Mouse (Mus musculus): ENCODE data around the gene Arhgef3. TPM values are rescaled to one million over a fixed set of nuclear protein-coding genes. Genes with fewer than 3 reads are reported as not detected.

Gene Arhgef3
- polyA plus RNA-seq, 1 experiment from 2014 or later, result 15.6 TPM

DNA sequence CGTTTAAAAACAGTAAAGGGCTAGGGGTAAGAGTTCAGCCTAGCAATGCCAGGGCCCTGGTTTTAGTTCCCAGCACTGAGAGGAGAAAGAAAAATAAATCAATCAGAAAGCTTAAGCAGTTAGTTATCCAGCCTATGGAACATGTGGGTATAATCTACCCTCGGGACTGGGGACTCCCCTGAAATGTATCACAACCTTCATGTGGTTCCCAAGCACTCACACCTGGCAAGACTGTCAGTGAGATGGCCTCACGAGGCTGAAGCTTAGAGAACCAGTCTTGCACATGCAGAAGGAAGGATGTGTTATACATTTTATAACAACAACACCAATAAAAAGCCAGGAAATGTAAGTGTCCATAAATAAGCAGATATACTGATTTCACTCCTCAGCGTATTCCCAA lies 189.7 kb downstream of the Arhgef3 start:
- Histone ChIP-seq H3K9me3 (ENCODE audit: control insufficient read depth, low read length) (no peaks in the 10 kb centered on the region), H3K4me1 (replicated peaks; ENCODE audit: control insufficient read depth, insufficient read depth, low read length) (no peaks in the 10 kb centered on the region), H3K27ac (ENCODE audit: low read depth) (no peak overlapping the region), H3K9ac (ENCODE audit: low read length) (no peak overlapping the region), H3K36me3 (ENCODE audit: control insufficient read depth, insufficient read depth, low read length) (no peaks in the 10 kb centered on the region), H3K4me2 (ENCODE audit: low read length) (no peak overlapping the region), H3K4me3 (ENCODE audit: low read depth, low read length) (no peak overlapping the region), H3K27me3 (replicated peaks; ENCODE audit: control insufficient read depth, insufficient read depth, low read length) (no peaks in the 10 kb centered on the region)
- WGBS, result 63% methylated on average over 4 of the region's 4 CpGs
- ATAC-seq (replicated peaks; ENCODE audit: low FRiP score, low TSS enrichment, low read depth) (no peak), DNase-seq (ENCODE audit: low spot score) (no peak)

DNA sequence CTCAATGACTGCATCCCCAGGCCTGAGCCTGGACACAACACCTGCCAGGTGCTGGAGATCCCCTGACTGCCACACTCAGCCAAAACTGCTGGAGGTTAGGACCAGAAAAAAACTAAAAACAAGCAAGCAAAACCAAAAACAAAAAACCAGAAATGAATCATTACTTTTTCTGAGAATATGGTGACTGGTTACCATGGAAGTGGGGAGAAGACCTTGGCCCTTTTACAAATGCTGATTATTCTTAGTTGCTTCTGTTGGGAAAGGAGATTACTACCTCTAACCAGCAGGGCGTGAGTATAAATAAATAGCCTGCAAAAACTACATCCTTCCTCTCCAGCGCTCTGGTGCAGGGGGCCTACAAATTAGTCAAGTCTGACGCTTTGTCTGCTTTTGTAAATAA lies 194.1 kb downstream of the Arhgef3 start:
- H3K4me3 ChIP-seq (ENCODE audit: low read depth, low read length), result no peak overlapping the region
- H3K4me1 ChIP-seq (replicated peaks; ENCODE audit: control insufficient read depth, insufficient read depth, low read length), result no peaks in the 10 kb centered on the region
- no peak overlapping the region for H3K4me2 ChIP-seq (ENCODE audit: low read length)
- H3K36me3 ChIP-seq (ENCODE audit: control insufficient read depth, insufficient read depth, low read length), result no peaks in the 10 kb centered on the region
- 71% methylated on average over 3 of the region's 3 CpGs for WGBS
- no peaks in the 10 kb centered on the region for H3K9me3 ChIP-seq (ENCODE audit: control insufficient read depth, low read length)
- DNase-seq (ENCODE audit: low spot score) (no peak), ATAC-seq (replicated peaks; ENCODE audit: low FRiP score, low TSS enrichment, low read depth) (no peak)
- H3K27me3 ChIP-seq (replicated peaks; ENCODE audit: control insufficient read depth, insufficient read depth, low read length), result no peaks in the 10 kb centered on the region
- H3K9ac ChIP-seq (ENCODE audit: low read length), result no peak overlapping the region
- H3K27ac ChIP-seq (ENCODE audit: low read depth), result no peak overlapping the region

DNA sequence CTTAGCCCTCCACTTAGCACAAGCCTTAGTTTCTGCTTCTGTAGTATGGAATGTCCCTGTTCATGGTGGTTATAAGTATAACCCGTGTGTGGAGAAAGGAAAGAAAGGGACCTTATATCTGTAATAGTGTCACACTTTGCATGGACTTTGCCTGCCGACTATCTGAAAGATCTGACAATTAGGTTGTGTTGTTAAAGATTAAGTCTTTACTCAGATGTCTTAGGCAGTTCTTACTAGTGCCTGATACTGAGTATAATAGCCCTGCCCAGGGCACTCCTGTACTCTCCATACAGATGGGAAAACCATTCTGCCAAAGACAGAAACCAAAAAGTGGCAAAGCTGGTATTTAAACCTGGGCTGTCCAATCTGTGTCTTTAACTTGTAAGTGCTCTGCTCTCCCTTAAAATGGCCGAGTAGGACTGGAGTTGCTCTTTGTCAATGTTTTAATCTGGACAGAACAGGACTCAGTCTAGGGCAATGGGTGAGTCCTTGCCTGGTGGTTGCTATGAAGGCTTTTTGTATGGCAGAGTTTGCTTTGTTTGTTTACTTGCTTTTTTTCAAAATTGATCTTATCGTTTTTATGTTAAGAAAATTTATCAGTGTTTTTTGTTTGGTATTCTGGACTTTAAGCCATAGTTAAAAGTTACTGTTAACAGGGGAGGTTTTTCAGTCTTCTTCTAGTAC lies 196.0 kb downstream of the Arhgef3 start:
- WGBS, result 61% methylated on average over 4 of the region's 4 CpGs
- H3K9ac ChIP-seq (ENCODE audit: low read length), result no peak overlapping the region
- H3K36me3 ChIP-seq (ENCODE audit: control insufficient read depth, insufficient read depth, low read length), result no peaks in the 10 kb centered on the region
- no peak overlapping the region for H3K4me2 ChIP-seq (ENCODE audit: low read length)
- ATAC-seq (replicated peaks; ENCODE audit: low FRiP score, low TSS enrichment, low read depth) (no peak), DNase-seq (ENCODE audit: low spot score) (no peak)
- no peaks in the 10 kb centered on the region for H3K9me3 ChIP-seq (ENCODE audit: control insufficient read depth, low read length)
- no peaks in the 10 kb centered on the region for H3K4me1 ChIP-seq (replicated peaks; ENCODE audit: control insufficient read depth, insufficient read depth, low read length)
- no peak overlapping the region for H3K27ac ChIP-seq (ENCODE audit: low read depth)
- no peak overlapping the region for H3K4me3 ChIP-seq (ENCODE audit: low read depth, low read length)
- H3K27me3 ChIP-seq (replicated peaks; ENCODE audit: control insufficient read depth, insufficient read depth, low read length), result no peaks in the 10 kb centered on the region

DNA sequence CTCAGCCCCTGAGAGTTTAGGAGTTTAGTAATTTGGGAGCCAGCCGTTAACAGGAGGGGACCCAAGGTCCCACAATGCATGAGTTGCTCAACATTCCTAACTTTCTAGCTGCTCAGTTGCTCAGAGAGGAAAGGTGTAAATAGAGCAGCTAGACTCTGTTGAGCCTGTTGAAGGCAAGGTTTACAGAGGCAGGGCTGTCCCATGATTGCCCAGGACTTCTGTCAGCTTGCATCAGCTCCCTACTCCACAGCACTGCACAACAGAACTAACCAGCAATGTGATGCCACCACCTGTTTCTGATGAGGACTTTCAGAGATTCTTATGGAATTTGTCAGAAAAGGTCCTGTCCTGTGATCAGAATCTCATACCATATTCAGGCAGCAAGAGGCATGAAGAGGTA lies 197.7 kb downstream of the Arhgef3 start:
- 87% methylated on average over 1 of the region's 1 CpGs for WGBS
- no peaks in the 10 kb centered on the region for H3K9me3 ChIP-seq (ENCODE audit: control insufficient read depth, low read length)
- no peak for ATAC-seq (replicated peaks; ENCODE audit: low FRiP score, low TSS enrichment, low read depth)
- no peaks in the 10 kb centered on the region for H3K4me1 ChIP-seq (replicated peaks; ENCODE audit: control insufficient read depth, insufficient read depth, low read length)
- H3K4me2 ChIP-seq (ENCODE audit: low read length), result no peak overlapping the region
- H3K9ac ChIP-seq (ENCODE audit: low read length), result no peak overlapping the region
- H3K27ac ChIP-seq (ENCODE audit: low read depth), result no peak overlapping the region
- no peak overlapping the region for H3K4me3 ChIP-seq (ENCODE audit: low read depth, low read length)
- DNase-seq (ENCODE audit: low spot score), result no peak
- no peaks in the 10 kb centered on the region for H3K36me3 ChIP-seq (ENCODE audit: control insufficient read depth, insufficient read depth, low read length)
- no peaks in the 10 kb centered on the region for H3K27me3 ChIP-seq (replicated peaks; ENCODE audit: control insufficient read depth, insufficient read depth, low read length)

DNA sequence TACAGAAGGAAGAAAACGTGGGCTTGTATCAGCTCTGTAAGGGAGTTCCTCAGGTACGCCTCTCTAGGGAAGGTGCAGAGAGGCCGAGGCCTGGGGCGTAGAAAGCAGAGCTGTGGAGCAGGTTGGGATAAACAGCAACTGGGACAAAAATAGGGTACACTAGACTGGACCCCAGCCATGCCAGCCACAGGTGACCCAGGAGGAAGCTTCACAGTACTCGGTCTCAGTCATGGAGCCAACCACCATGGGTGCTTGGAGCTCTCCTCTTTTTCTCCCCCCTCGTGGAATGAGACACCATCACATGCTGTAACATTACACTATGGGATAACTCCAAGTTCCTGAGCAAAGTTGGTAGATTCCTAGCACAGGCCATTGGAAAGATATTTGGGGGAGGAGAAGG lies 201.0 kb downstream of the Arhgef3 start:
- DNase-seq (ENCODE audit: low spot score) (no peak), ATAC-seq (replicated peaks; ENCODE audit: low FRiP score, low TSS enrichment, low read depth) (no peak)
- WGBS, result 89% methylated on average over 6 of the region's 6 CpGs
- H3K27ac ChIP-seq (ENCODE audit: low read depth), result no peak overlapping the region
- H3K9ac ChIP-seq (ENCODE audit: low read length), result no peak overlapping the region
- H3K36me3 ChIP-seq (ENCODE audit: control insufficient read depth, insufficient read depth, low read length), result no peaks in the 10 kb centered on the region
- no peaks in the 10 kb centered on the region for H3K4me1 ChIP-seq (replicated peaks; ENCODE audit: control insufficient read depth, insufficient read depth, low read length)
- no peaks in the 10 kb centered on the region for H3K27me3 ChIP-seq (replicated peaks; ENCODE audit: control insufficient read depth, insufficient read depth, low read length)
- H3K4me3 ChIP-seq (ENCODE audit: low read depth, low read length), result no peak overlapping the region
- no peaks in the 10 kb centered on the region for H3K9me3 ChIP-seq (ENCODE audit: control insufficient read depth, low read length)
- H3K4me2 ChIP-seq (ENCODE audit: low read length), result no peak overlapping the region

DNA sequence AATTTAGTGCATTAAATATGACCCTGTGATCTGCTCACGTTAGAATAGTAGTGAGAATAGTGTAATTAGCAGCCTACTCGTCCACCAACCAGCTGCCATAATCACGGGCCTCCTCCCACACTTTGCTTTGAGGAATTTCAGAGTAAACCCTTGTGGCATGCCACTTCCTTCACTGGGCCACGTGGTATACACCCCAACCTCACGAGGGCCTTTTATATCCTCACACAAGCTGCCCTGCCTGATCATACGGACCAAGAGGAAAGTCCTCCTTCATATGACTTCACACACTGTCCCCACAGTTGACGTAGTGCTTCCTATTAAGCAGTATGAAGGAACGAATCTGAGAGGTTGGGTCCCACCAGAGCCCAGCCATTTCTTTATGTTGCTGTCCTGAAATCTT lies 202.4 kb downstream of the Arhgef3 start:
- Histone ChIP-seq H3K4me1 (replicated peaks; ENCODE audit: control insufficient read depth, insufficient read depth, low read length) (no peaks in the 10 kb centered on the region), H3K4me2 (ENCODE audit: low read length) (no peak overlapping the region), H3K9ac (ENCODE audit: low read length) (no peak overlapping the region), H3K36me3 (ENCODE audit: control insufficient read depth, insufficient read depth, low read length) (no peaks in the 10 kb centered on the region), H3K9me3 (ENCODE audit: control insufficient read depth, low read length) (no peaks in the 10 kb centered on the region), H3K4me3 (ENCODE audit: low read depth, low read length) (no peak overlapping the region), H3K27ac (ENCODE audit: low read depth) (no peak overlapping the region), H3K27me3 (replicated peaks; ENCODE audit: control insufficient read depth, insufficient read depth, low read length) (no peaks in the 10 kb centered on the region)
- ATAC-seq (replicated peaks; ENCODE audit: low FRiP score, low TSS enrichment, low read depth) (no peak), DNase-seq (ENCODE audit: low spot score) (no peak)
- WGBS, result 68% methylated on average over 8 of the region's 8 CpGs

DNA sequence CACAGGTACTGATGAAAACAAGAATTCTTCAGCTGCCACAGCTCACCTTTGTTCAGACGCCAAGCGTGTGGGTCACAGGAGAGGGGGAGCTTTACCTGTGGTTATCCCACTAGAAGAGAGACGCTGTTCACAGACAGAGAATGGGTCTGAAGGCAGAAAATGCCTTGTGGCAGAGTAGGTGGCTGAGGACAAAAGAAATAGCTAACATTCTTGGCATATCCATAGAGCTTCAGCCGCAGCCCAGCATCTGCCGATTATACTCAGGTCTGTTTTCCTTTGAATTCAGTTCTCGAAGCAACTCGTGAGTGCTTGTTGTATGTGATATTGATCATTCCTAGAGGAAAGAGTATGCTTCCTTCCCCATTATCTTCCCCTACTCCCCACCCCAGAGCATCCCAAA lies 204.7 kb downstream of the Arhgef3 start:
- 64% methylated on average over 7 of the region's 7 CpGs for WGBS
- ATAC-seq (replicated peaks; ENCODE audit: low FRiP score, low TSS enrichment, low read depth), result no peak

DNA sequence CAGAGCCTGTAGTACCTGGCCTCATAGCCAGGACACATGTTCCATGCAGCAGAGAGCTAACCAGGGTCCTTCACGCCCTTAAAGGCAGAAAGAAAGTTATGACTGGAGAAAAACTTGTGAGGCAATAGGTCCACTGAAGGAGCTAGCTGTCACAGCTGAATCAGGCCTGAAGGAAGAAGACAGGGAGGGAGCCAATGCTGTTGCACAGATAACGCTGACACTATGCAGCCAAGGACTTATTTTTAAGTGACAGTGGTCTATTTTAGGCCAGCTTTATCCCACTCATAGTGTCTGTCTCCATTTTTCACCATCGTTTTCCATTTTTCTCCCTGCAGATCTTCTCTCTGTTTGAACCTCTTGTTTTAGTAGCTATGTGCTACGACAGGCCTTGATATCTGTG lies 207.3 kb downstream of the Arhgef3 start:
- Histone ChIP-seq H3K9ac (ENCODE audit: low read length) (no peak overlapping the region), H3K4me2 (ENCODE audit: low read length) (no peak overlapping the region), H3K9me3 (ENCODE audit: control insufficient read depth, low read length) (no peaks in the 10 kb centered on the region), H3K4me3 (ENCODE audit: low read depth, low read length) (no peak overlapping the region), H3K36me3 (ENCODE audit: control insufficient read depth, insufficient read depth, low read length) (no peaks in the 10 kb centered on the region), H3K4me1 (replicated peaks; ENCODE audit: control insufficient read depth, insufficient read depth, low read length) (no peaks in the 10 kb centered on the region), H3K27me3 (replicated peaks; ENCODE audit: control insufficient read depth, insufficient read depth, low read length) (no peaks in the 10 kb centered on the region), H3K27ac (ENCODE audit: low read depth) (no peak overlapping the region)
- ATAC-seq (replicated peaks; ENCODE audit: low FRiP score, low TSS enrichment, low read depth) (no peak), DNase-seq (ENCODE audit: low spot score) (no peak)
- 83% methylated on average over 4 of the region's 4 CpGs for WGBS

More for the DNA sequence above, 204.7 kb downstream of the Arhgef3 start:
- Histone ChIP-seq H3K4me2 (ENCODE audit: low read length) (no peak overlapping the region), H3K4me3 (ENCODE audit: low read depth, low read length) (no peak overlapping the region), H3K9me3 (ENCODE audit: control insufficient read depth, low read length) (no peaks in the 10 kb centered on the region), H3K4me1 (replicated peaks; ENCODE audit: control insufficient read depth, insufficient read depth, low read length) (no peaks in the 10 kb centered on the region), H3K9ac (ENCODE audit: low read length) (no peak overlapping the region), H3K36me3 (ENCODE audit: control insufficient read depth, insufficient read depth, low read length) (no peaks in the 10 kb centered on the region), H3K27me3 (replicated peaks; ENCODE audit: control insufficient read depth, insufficient read depth, low read length) (no peaks in the 10 kb centered on the region), H3K27ac (ENCODE audit: low read depth) (no peak overlapping the region)
- no peak for DNase-seq (ENCODE audit: low spot score)

DNA sequence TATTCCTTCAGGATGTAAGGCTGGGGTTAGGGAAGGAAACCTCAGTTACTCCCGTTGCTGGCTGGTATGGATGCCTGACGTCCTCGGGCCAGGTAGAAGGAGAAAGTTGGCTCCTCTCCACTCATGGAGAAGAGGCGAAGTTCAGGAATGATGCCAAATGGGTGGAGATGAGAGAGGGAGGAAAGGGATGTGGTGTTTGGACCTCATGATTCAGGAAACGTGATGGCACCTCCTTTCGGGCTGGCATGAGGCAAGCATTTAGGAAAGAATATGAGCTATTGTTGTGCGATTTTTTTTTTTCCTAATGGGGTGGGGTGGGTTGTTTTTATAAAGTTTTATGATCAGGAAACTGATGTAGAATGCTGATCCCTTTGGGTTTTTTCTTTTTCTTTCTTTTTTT lies 210.0 kb downstream of the Arhgef3 start:
- Histone ChIP-seq H3K27ac (ENCODE audit: low read depth) (no peak overlapping the region), H3K36me3 (ENCODE audit: control insufficient read depth, insufficient read depth, low read length) (no peaks in the 10 kb centered on the region), H3K4me1 (replicated peaks; ENCODE audit: control insufficient read depth, insufficient read depth, low read length) (no peaks in the 10 kb centered on the region), H3K27me3 (replicated peaks; ENCODE audit: control insufficient read depth, insufficient read depth, low read length) (no peaks in the 10 kb centered on the region), H3K4me3 (ENCODE audit: low read depth, low read length) (no peak overlapping the region), H3K9me3 (ENCODE audit: control insufficient read depth, low read length) (no peaks in the 10 kb centered on the region), H3K9ac (ENCODE audit: low read length) (no peak overlapping the region), H3K4me2 (ENCODE audit: low read length) (no peak overlapping the region)
- ATAC-seq (replicated peaks; ENCODE audit: low FRiP score, low TSS enrichment, low read depth), result no peak
- no peak for DNase-seq (ENCODE audit: low spot score)
- 75% methylated on average over 7 of the region's 7 CpGs for WGBS

All from intestine, embryonic 14.5 days (tissue).